Mouse (Mus musculus) ES-CJ7 (cell line): ENCODE measurements around the gene Vill.

ENCODE experiments used
- DNase-seq: peaks from one replicate; pipeline ENCODE4 v3.0.0; 2011; ENCODE audit warnings: low read depth, low spot score

Gene Vill

GRCm38 (mm10) chr9:119080040-119080675, 27.6 kb downstream of the Vill start:
- DNase-seq = peak; percentile 58

DNA sequence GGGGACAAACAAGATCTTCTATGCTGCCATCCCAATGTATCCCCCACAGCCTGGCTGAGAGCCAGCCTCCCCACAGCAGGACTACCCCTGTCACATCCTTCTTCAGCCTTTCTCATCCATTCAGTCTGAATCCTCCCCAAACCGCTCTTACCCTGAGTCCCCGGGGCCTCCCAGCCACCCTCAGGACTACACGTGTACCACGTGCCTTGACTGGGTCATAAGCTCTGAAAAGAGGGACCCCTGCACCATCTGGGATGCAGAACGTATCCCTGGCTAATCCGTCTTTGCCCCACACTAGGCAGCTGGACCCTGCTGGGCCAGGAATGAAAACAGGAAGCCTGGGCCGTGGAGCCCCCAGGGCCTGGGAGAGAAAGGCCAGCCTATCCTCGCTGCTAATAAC, 29.5 kb downstream of the Vill start:
- DNase-seq = no peak

DNA sequence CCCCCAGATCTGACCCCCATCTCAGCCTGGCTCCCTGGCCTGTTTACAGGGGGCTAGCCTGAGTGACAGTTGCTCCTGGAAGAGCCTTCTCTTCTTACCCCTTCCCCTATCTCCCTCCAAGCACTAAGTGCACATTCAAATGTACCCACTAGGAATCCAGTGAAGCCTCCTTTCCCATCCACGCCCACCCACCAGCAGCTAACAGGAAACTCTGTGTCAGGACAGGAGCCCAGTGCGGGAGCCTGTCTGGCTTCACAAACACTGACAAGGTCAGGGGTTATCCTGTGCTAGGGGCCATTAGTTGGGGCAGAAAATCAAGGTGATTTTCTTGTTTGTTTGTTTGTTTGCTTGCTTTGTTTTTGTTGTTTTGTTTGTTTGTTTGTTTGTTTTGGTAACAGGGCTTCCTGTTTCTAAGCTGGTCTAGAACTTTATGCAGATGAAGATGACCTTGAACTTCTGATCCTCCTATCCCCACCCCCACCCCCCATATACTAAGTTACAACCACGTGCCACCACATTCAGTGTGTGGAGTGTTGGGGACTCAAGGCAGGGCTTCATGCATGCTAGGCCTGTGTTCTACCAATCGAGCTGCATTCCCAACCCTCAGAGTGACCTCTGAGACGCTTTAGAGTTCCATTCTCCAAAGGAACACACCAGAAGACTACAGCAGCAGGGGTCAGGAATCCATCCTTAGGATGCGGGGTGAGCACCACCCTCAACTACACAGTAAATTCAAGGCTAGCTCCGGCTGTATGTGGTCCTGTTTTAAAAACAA, 30.3 kb downstream of the Vill start:
- DNase-seq = peak; percentile 82

DNA sequence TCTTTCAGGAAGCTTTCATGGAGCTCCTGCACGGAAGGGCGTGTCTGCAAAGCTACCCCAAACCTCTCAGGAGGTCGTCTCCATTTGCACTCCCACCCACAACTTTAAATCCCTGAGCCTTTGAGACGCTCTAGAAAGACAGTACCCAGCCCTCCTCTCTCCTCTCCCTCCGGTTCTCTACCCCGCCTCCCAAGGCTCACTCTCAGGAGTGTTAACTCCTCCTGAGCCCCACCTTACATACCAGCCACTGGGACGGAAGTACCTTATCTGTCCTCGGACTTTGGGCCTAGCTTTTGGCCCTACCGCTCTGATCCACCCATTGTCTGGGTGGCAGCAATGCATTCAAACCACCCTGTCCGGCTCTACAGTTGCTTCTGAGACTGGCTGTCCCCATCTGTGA, 31.4 kb downstream of the Vill start:
- peak; percentile 73 for DNase-seq

- DNase-seq = no peak
These were observed 33.9 kb downstream of the Vill start for GRCm38 (mm10) chr9:119086451-119086850.

DNA sequence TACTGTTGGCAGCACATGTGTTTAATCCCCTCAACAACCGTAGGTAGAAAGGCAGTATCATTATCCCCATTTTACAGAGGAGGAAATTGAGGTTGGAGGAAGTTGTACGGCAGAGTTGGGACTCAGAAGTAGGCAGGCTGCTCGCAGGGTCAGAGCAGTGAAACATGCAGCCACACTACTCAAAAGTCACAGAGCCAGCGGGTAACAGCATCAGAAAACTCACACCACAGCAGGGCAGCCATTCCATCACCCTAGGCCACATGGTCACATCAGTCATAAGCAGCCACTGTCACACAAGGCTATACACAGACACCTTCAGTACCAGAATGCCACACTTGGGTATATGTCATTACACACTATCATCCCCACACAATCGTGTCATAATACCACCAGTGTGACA, 34.7 kb downstream of the Vill start:
- no peak for DNase-seq

DNA sequence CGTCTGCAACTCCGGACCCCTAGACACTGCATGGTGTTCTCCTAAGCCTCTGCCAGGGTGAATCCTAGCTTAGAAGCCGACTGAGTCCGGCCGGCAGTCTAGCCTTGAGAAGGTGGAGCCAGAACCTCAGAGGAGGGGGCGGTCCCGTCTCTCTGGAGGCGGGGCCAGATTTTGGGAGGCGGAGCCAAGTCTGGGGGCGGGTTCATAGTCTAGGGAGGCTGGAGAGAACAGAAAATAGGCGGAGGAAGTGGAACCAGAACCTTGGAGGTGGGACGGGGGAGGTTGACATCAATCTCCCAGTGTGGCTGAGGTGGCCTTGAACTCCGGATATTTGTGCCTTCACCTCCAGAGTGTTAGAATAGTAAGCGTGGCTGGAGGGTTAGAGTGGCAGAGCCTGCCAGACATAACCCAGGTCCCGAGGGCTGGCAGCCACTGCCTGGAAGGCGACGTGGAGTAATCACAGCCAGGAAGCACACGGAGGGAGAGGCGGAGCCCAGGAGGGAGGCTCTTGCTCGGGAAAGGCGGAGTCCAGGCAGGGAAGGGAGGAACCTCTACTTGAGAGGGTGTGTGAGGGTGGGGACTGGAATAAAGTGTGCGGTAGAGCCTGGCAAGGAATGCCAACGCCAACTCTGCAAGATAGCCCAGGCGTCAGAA, 35.7 kb downstream of the Vill start:
- peak; percentile 94 for DNase-seq

DNA sequence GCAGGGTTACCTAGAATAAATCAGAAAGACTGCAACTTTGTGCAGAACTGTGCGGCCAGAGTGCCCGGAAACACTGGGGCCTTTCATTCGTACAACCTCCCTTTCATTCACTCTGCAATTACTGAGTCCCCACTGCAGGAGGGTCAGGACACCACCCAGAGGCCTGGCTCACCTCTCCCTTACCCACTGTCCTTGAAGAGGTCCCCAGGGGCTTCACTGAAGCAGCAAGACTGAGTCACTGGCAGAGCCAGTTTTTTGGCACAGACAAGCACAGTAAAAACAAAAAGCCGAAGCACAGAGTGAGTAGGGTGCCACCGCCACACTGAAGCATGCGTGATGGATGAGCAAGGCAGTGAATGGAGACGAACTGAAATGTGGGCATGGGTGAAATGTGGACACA, 36.9 kb downstream of the Vill start:
- DNase-seq = no peak

DNA sequence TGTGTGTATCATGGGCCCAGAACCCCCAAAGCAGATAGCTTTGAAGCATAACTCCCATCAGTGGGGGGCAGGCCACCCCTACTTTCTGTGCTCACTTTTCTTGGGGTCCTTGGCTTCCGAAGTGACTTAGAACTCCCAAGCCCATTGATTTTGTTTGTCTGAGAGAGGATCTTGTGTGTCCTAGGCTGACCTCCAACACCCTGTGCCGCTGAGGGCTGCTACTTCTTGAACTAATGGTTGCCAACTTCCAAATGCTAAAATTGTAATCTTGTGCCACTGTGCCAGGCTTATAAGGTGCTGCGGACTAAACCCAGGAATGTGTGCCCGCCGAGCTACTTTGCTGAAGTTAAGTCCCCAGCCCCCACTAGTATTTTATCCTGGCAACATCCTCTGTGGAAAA, 37.9 kb downstream of the Vill start:
- DNase-seq = no peak

- no peak for DNase-seq
These were observed 39.2 kb downstream of the Vill start for GRCm38 (mm10) chr9:119091581-119092310.

DNA sequence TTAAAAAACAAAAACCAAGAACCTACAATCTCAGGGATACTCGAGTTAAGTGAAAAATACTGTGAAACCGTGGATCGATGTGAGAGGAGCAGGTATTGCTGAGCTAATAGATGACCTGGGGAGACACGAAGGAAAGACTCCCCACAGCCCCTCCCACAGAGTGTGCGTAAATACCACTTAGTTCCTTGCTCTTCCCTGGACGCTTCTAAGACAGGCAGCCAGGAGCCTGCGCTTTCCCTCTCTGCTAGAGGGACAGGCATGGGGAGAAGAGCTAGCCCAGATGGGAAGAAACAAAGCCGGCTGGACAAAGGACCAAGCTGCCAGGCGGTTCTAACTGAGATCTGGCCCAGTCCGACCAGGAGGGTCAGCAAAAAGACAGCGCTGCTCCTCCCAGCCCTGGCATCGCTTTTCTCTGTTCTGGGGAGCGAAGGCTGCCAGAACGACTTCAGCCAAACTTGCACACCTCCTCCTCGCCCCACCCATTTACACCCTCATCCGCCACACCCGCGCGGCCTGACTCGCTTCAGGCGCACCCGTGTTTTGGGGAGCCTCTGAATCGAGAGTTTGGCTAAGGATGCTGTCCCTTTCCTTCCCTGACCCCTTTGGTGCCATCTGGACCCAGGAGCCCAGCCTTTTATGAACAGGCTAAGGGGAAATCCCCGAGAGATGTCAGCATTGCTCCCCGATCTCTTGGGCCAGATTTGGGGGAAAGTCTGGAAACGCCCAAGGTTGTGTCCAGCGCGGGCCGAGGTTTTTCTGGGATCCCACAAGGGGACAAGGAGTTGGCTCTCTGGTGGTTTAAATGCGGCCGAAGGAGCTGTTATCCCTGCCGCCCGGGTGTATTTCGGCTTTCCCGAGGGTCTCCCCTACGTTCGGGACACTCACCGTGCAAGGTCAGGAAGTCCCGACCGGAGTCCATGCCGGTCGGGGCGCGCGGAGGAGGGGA, 40.2 kb downstream of the Vill start:
- no peak for DNase-seq

DNA sequence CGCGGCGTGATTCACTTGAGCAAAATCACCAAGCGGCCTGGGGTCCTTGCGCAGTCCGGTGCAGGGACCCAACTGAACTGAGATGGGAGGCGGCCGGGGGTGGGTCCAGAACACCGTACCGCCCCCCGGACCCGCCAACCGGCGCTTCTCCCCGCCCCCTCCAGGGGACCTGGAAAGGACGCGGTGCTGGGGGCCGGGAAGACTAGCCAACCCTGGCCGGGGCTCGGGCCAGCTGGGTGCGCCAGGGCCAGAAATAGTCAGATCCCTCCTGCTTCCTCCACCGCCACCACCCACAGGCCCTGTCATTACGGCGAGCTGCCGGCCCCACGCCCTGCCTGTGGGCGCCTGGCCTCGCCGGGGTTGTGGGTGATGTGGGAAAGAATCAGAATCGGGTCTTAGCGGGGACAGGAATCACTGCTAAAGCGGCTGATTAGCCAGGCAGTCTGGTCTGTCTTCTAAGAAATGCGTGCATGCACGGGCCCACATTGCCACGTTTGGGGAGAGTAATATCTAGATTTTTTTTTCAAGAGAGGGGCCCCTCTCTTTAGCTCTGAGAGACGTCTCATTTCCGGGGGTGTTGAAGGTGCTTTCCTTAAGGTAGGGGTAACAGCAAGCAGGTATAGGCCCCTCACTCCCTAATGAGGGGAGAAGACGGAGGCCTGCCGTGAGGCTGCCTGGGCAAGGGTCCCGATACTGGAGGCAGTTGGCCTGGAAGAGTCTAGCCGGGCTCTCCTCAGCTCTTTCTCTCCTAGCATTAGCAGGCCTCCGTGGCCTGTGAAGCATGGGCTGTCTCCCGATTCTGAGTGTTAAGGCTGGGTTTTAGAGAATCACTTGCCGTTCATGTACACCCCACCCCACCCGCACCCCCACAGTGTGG, 41.1 kb downstream of the Vill start, which contains the start of gene Plcd1:
Plcd1 (minus strand) TSS at position 84 of the 877 bp plus-strand sequence.
- no peak for DNase-seq

GRCm38 (mm10) chr9:119094462-119095109, 42.0 kb downstream of the Vill start:
- no peak for DNase-seq

GRCm38 (mm10) chr9:119100177-119100898, 47.8 kb downstream of the Vill start:
- DNase-seq = peak; percentile 54

DNA sequence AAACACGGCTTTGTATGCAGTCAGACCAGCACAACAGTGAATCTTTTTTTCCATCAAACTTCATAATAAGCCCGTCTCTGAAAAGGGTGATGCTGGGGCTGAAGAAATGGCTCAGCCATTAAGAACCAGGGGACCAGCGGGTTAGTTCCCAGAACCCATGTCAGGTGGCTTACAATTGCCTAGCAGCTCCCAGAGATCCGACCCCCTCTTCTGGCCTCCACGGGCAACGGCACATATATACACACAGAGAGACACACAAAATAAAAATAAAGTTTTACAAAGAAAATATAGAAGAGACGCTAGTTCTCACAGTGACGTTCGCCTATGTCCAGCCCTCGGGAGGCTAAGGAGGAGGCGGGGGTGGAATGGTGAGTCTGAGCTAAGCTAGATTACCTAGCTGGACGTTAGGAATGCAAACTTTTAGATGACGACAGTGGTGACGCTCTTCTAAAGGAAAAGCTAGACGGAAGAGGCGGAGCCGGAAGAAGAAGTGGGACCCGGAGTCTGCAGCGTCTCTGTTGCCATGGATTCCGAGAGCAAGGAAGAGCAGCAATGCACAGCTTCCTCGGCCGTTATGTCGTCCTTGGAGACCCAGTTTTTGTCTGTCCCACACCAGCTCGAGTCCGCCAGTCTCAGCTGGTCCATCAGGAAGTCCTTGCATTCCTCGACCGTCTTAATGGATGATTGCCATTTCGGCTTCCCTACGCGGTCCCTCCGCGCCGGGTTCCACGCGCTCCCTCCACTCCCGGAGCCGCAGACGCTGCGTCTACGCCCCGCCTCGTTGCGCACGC, 49.6 kb downstream of the Vill start, which contains the start of gene Dlec1:
Dlec1 (plus strand) TSS at position 487 of the 791 bp plus-strand sequence.
- DNase-seq = peak; percentile 91

DNA sequence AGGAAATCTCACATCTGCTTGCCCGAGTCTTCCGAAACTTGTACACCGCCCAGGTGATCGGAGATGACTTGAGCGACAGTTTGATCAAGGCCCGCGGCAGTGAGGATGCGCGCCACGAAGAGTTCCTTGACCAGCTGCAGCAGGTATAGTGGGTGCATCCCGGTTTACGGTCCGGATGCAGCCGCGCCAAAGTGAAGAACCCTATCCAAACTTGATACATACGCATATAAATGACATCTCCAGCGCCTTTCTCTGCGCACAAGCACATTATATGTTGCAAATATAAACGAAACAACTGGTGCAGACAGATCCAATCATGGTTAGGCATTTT, 50.2 kb downstream of the Vill start:
- peak; percentile 83 for DNase-seq

DNA sequence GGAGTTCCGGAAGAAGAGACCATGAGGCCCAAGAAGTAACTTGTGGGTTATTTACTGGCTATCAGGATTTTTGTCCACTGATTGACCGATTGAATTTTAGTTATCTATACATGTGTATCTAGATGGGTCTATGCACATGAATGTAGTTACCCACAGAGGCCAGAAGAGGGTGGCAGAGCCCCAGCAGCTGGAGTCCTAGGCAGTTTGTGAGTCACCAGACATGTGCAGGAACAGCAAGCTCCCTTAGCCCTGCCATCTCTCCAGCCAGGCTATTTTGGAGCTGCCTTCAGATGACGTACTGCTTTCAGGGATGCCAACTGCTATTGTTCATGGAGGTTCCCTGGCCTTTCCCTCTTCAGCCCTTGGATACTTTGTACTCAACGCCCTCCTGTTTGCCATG, 55.0 kb downstream of the Vill start:
- DNase-seq = peak; percentile 73
